Mouse (Mus musculus): Measurements from ENCODE around the gene Gm5741.
A peak's percentile ranks its signal among the peaks of the same experiment; 100 is the strongest.

Gm5741 gene

DNA sequence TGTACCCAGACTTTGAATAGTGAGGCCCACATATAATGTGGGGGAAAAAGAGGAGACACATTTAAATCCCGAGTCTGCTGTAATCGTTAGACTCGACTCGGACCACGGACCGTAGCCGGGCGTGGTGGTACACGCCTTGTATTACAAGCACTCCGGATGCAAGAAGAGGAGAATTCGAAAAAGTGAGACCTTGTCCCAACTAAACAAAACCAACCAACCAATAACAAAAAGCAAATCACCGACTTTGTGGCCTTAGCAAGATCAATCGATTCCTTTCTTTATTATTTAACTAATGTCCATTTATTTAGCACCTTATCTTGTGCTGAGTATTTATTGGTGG lies 40.3 kb downstream of the Gm5741 start:
- DNase-seq = peak in 1 of 2 experiments; percentile 27

DNA sequence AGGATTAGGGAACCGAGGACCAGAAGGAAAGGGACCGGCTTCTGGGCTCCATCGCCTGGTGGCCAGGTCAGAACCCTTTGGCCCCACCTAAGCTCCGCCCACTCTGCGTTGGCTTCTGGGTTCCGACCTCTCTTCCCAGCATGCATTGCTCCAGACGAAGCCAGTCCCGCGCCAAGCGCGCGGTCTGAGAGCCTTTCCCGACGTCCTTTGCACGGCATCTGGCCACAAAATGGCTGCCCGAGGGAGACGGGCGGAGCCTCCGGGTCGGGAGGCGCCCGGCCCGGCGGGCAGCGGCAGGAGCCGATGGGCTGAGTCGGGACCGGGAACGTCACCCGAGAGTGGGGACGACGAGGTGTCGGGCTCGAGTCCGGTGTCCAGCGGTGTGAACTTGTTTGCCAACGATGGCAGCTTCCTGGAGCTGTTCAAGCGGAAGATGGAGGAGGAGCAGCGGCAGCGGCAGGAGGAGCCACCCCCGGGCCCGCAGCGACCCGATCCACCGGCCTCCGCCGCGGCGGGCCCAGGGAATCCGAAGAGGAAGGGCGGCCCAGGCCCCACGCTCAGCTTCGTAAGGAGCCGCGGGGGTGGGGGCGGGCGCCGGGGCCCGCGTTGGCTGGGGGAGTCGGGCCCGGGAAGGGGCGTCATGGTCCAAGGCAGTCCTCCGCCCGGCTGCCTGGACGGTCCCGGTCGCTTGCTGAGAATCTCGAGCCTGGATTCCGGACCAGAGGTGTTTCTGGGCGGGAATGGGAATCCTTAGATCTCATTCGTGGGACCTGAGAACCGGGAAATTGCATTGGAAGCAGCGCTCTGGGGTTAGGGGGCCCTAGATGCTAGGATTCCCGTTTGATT lies 40.9 kb downstream of the Gm5741 start, which contains the start of gene Trir:
Gene Trir, plus strand, starts transcription at position 154 of the 846 bp plus-strand sequence.
- DNase-seq = peak; percentile 97 to 98

DNA sequence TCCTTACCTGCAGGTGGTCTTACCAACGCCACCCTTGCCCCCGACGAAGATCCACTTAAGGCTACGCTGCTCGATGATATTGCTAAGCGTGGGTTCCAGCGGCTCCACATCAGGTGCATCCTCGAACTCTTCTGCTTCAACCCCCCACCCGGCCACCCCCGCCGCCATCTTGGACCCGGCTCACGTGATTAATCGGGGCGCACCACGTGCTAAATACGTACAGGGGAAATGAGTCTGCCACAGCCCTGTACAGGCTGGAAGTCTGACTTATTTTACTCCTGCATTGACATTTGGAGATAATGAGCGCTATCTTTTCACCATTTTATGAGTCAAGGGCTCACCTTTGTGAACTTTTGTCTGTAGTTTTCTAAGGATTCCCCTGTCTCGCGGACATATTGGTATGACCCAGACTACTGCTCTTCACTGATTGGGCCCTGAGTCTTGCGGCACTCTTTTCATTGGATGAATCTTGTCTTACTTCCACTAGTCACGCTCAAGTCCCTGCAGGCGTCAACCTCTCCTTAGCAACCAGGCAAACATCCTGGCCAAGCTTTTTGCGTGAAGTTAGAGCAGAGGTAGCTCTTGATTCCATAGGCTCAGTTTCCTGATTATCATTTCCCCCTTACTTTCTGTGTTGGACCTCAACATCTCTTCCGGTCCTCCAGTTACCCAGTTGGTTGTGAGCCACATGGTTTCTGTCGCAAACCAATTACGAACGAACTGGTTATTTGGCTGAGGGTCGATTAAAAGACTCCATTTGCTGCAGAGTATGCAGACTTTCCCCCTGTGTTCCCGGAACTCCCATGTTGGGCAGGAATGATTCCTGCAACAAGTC lies 42.5 kb downstream of the Gm5741 start, which contains the start of gene Asna1:
Gene Asna1, minus strand, starts transcription at position 184 of the 835 bp plus-strand sequence.
- DNase-seq = peak; percentile 84 to 85

DNA sequence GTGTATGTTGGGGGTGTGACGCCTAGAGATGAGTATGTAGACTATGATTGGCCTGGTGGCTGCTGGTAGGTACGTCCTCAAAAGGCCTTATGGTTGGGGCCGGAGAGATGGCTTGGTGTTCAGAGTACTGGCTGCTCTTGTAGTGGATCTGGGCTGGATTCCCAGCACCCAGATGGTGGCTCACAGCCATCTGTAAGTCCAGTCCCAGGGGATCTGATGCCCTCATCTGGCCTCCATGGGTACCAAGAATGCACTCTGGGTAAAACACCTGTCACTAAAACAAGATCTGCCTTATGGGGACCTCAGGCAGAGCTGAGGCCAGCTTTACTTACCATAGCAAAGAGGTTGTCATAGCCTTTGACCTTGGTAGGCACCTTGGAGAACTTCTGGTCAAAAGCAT lies 43.9 kb downstream of the Gm5741 start:
- DNase-seq = no peak

DNA sequence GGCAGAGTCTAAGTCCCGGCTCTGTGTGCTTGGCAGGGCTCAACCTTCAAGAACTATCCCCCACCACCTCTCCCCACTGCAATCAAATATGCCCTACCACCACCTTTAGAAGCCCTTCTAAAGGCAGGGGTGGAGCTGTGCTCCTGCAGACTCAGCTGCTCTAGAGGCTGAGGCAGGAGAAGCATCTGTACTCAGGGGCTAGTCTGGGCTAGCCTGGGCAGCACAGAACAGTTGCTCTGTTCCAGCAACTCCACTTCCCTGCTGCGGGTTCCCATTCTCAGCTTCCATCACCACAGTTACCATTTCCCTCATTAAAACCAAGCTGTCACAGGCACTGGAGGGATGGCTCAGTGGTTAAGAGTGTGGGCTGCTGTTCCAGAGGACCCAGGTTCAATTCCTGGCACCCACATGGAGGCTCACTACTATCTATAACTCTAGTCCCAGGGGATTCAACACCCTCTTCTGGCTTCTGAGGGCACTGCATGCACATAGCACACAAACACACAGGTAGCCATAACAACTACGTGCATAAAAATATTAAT lies 46.2 kb downstream of the Gm5741 start:
- no peak for DNase-seq
